ENCODE assay signal across 8 mouse cellular contexts in genomic region chr11:60185396-60186231, GRCm38 (mm10). TPM values are rescaled to one million over a fixed set of nuclear protein-coding genes. Genes with fewer than 3 reads are reported as not detected.
A peak's percentile ranks its signal among the peaks of the same experiment; 100 is the strongest.
DNase-seq lines count a peak whose midpoint lies in the region; ATAC-seq and TF ChIP-seq lines count a peak whose summit lies in the region.

No protein-coding gene starts in this region.

- TF ChIP-seq EP300 in lung, postnatal 0 days (IDR thresholded peaks at IDR 0.05): no peak

- H3K4me1 ChIP-seq in hindbrain, embryonic 13.5 days (replicated peaks): peaks cover 84% of the 10 kb centered on the region
- H3K4me1 ChIP-seq in lung, postnatal 0 days (ENCODE audit: insufficient read depth, low read depth, low read length): no peaks in the 10 kb centered on the region; the same call in 1 of the 2 replicates

- no peaks in the 10 kb centered on the region for H3K27me3 ChIP-seq in hindbrain, embryonic 13.5 days
- H3K27me3 ChIP-seq in lung, postnatal 0 days (replicated peaks; ENCODE audit: insufficient read depth, low read length): no peaks in the 10 kb centered on the region

- no peaks in the 10 kb centered on the region for H3K9me3 ChIP-seq in hindbrain, embryonic 13.5 days
- no peaks in the 10 kb centered on the region for H3K9me3 ChIP-seq in lung, postnatal 0 days (ENCODE audit: low read length)

- 69% methylated on average over 20 of the region's 20 CpGs for WGBS in hindbrain, embryonic 13.5 days
- WGBS in lung, postnatal 0 days: 58% methylated on average over 20 of the region's 20 CpGs

- no peak for TF ChIP-seq CTCF in lung, postnatal 0 days (IDR thresholded peaks at IDR 0.05)

- peak overlapping the region; percentile 66 for H3K9ac ChIP-seq in hindbrain, embryonic 13.5 days
- no peak overlapping the region for H3K9ac ChIP-seq in lung, postnatal 0 days (replicated peaks; ENCODE audit: low read depth)

- H3K4me2 ChIP-seq in hindbrain, embryonic 13.5 days: peak overlapping the region; percentile 29; the same call in 1 of the 2 replicates
- no peak overlapping the region for H3K4me2 ChIP-seq in lung, postnatal 0 days (replicated peaks; ENCODE audit: low read depth, low read length)

- peaks cover 56% of the 10 kb centered on the region for H3K36me3 ChIP-seq in hindbrain, embryonic 13.5 days
- peaks cover 6% of the 10 kb centered on the region; the same call in 1 of the 2 replicates for H3K36me3 ChIP-seq in lung, postnatal 0 days (ENCODE audit: insufficient read depth, low read length)

- 0 out of 2 replicates have a peak, but pooled peaks have one; percentile 19 for ATAC-seq in hindbrain, embryonic 13.5 days (ENCODE audit: low FRiP score)
- ATAC-seq in lung, postnatal 0 days: peak; percentile 32

- peak; percentile 65 to 76 for DNase-seq in lung, adult 18-20 months
- DNase-seq in lung, postnatal 14 days: no peak
- peak; percentile 93 to 96 for DNase-seq in cerebellum, postnatal 10 days
- peak; percentile 61 for DNase-seq in lung, postnatal 0 days (ENCODE audit: low spot score)
- DNase-seq in spleen, postnatal 4 days (ENCODE audit: low spot score in 2 of 2): peak; percentile 63 to 77
- no peak for DNase-seq in frontal cortex, postnatal 36 days (ENCODE audit: low spot score in 2 of 2)
- no peak for DNase-seq in kidney, postnatal 10 days

- H3K27ac ChIP-seq in hindbrain, embryonic 13.5 days: peak overlapping the region; percentile 94
- no peak overlapping the region for H3K27ac ChIP-seq in lung, postnatal 0 days (ENCODE audit: low read length)

- H3K4me3 ChIP-seq in hindbrain, embryonic 13.5 days: no peak overlapping the region
- no peak overlapping the region for H3K4me3 ChIP-seq in lung, postnatal 0 days (ENCODE audit: low read depth, low read length)

RNA-seq across cellular contexts. Expression of gene Srebf1, which starts 36.8 kb away (rescaled TPM):
- polyA plus RNA-seq in hindbrain, embryonic 13.5 days (2015; fragmentation: Nextera tagmentation; extraction: Ambion mirVana): 38.2 and 43.9 TPM in 2 replicates
- 61.7 and 70.1 TPM in 2 replicates for polyA plus RNA-seq in lung, postnatal 0 days (2015; fragmentation: Nextera tagmentation; extraction: Ambion mirVana)

Comparison
In these comparisons a context has a peak if more than half of its experiments do, and no peak if none do; other contexts are left out.
1. DNase-seq: peak in lung, adult 18-20 months (2 of 2), cerebellum, postnatal 10 days (2 of 2), lung, postnatal 0 days (single experiment) and spleen, postnatal 4 days (2 of 2); none in lung, postnatal 14 days (single experiment), frontal cortex, postnatal 36 days (0 of 2) and kidney, postnatal 10 days (single experiment).